Mouse (Mus musculus) retina, adult 2 months (tissue): ENCODE data around the gene Fcnb.

Experiments
- DNase-seq: peaks from one replicate; pipeline ENCODE4 v3.0.0-alpha.2; 2012; ENCODE audit warnings: low read depth, low spot score

Gene Fcnb

GRCm38 (mm10) chr2:28084768-28085167, at the start of gene Fcnb:
Gene Fcnb (minus strand): TSS chr2:28084885.
- DNase-seq: no peak

- no peak for DNase-seq
These were observed 49.1 kb upstream of the Fcnb start for GRCm38 (mm10) chr2:28133833-28134232.

GRCm38 (mm10) chr2:28132117-28132516, 47.4 kb upstream of the Fcnb start:
- DNase-seq: no peak

DNA sequence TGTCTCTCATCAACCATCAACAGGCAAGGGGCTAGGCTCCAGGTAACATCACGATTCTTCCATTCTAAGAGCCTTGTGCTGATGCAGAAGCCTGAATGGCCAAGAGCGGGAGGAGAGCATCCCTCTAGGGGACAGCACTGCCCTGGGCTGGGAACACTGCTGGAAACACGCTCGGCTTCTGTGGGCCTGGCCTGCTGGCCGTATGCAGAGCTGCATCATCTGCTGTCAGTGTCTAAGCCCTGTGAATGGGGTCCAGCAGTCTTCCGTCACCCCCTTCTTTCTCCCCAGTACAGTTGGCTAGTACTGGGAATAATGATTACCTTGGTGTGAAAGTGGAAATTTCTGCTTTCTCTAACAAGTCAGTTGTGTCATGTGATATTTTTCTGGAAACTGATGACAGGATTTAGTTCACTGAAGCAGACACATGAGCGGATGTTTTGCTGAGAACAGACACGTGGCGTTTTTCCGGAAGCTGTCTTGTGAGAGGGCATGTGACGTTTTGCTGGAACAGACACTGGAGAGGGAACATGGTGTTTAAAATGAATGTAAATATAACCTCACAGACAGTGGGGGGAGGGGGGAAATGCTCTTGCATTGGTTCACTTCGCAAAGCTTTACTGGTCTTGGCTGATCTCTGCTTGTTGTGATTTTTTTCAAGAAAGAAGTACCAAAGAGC, 42.2 kb upstream of the Fcnb start:
- no peak for DNase-seq

GRCm38 (mm10) chr2:28123910-28124309, 39.2 kb upstream of the Fcnb start:
- no peak for DNase-seq

DNA sequence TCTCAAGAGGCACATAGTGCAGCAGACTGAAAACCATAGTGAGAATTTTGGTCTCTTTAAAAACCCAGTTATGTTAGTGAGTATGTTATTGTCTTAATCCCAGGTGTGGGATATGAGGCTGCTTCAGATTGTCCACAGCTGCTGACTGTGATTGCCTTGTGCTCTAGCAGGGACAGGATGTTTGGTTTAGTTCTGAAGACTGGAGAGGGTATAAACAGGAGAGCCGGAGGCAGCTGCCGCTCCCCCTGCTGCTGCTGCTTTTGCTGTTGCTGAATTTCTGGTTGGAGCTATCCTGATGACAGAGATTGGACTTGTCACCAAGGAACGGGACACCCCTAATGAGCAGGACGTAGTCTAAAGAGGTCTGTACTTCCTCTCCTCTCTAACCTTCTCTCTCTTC, 36.6 kb upstream of the Fcnb start:
- DNase-seq: no peak

DNA sequence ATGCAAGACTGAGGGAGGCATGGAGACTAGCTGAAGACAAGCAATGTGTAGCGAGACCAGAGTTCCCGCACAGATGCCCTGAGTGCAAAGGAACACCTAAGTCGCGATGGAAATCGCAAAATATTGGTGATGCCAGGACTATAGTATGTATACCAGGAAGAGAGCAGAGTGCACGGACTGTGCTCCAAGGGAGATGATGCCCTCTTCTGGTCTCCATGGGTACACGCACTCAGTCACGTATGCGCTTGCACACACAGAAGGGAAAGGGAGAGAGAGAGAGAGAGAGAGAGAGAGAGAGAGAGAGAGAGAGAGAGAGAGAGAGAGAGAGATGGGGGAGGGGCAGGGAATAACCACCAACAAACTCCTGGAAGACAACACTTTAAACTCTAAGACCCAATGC, 35.7 kb upstream of the Fcnb start:
- no peak for DNase-seq

DNA sequence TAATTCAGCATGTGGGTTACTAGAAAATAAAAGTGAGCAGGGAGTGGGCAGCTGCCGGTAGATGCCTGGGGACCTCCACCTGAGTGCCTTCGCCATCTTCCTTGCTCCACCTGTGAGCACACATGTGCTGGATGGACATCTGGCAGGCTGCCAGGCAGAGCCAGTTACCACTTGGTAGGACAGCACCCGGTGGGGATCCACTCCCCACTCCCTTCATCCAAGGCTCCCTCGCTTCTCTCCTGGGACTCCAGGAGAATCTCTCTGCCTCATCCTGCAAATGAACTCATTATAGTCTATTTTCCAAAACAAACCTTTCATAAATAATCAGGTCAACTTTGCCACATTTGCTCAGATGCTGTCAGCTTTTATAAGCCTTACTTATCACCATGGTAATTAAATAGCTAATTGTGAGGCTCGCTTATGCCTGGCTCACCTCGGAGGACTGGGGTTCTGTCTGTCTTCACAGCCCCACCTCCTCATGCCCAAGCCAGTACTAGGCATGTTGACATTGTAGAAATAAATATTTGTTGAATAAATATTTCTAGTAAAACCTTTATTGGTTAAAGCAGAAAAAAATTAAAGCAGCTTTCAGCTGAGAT, 33.9 kb upstream of the Fcnb start:
- no peak for DNase-seq

GRCm38 (mm10) chr2:28117490-28118308, 33.0 kb upstream of the Fcnb start:
- no peak for DNase-seq

DNA sequence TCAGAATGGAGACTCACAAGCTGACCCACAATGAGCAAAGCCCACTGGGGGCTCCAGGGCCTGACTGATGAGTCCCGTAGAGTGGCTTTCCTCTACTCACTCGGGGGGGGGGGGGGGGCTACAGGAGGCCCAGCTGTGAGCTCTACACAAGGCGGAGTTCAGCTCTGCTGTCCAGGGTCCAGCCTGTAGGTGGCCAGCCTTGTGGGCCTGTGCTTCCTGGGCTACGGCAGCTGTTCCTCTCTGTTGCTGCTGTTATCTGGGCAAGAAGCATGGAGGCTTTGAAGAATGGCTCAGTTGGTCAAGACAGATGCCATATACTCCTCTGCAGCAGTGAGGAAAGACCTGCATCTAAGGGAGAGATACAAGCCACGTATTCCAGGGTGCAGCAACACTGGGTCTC, 24.1 kb upstream of the Fcnb start:
- DNase-seq: no peak

GRCm38 (mm10) chr2:28106002-28106401, 21.3 kb upstream of the Fcnb start:
- no peak for DNase-seq

- DNase-seq: no peak
These were observed 19.0 kb upstream of the Fcnb start for GRCm38 (mm10) chr2:28103653-28104052.

DNA sequence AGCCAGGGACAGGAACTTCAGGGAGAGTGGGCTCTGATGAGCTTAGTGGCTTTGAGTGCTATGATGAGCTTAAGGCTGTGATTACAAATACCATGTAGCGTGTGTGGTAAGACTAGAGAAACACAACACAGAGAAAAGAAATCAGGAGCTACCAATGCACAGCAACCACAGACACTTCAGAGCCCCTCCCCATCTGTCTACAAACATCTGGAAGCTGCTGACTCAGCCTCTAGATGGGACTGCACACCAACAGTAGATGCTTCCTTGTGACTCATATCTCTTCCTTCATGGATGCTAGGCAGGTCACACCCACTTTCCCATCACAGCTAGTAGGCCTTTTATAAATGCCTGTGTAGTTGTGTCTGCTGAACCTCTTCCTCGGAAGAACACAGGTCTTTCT, 17.2 kb upstream of the Fcnb start:
- no peak for DNase-seq

DNA sequence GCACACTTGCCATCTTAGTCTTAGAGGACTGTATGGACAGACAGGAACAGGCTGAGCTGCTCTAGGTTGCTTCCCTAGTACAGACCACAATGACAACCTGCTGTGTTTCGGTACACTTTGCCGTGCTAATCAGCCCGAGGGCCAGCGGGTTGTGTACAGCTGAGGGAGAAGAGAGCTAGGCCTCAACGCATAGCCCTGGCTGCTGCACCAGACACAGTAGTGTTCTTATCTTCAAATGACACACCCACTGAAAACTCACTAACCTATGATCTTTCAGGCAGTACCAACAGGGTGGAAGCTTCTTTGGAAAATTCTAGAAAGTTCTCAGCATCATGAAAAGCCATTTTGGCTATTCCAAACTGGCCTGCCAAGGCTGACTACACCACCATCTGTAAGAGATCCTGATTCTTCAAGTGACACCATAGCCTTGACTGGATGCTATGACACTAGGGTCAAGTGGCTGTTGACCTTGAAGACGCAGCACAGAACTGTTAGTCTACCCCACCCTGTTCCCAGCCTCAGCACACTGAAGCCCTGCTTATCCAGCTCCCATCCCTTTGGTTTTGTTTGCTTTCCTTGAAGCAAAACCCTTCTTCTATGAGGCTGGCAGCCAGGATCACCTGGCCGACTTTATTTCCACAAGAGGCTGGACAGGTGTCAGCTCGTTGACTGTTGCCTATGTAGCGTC, 16.3 kb upstream of the Fcnb start:
- DNase-seq: no peak

- DNase-seq: no peak
These were observed 14.1 kb upstream of the Fcnb start for GRCm38 (mm10) chr2:28098547-28099505.

GRCm38 (mm10) chr2:28096751-28097309, 12.1 kb upstream of the Fcnb start:
- no peak for DNase-seq

DNA sequence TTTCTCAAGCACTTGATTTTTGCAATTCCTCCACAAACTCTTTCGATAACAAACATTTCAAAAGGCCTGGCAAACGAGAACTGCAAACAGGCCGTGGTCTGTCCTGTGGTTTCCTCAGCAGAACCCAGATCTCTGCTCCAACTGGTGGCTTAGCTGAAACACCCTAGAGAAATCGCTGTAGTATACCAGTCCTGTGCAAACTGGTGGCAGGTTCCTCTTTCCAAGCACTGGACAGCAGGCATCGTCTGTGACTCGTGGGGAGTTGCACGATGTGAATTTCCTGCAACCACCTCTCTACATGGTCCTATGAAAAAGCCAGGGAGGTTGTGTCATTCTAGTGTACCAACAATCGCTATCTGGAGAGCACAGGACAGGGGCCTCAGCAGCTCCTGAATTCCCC, 7.4 kb upstream of the Fcnb start:
- DNase-seq: no peak

DNA sequence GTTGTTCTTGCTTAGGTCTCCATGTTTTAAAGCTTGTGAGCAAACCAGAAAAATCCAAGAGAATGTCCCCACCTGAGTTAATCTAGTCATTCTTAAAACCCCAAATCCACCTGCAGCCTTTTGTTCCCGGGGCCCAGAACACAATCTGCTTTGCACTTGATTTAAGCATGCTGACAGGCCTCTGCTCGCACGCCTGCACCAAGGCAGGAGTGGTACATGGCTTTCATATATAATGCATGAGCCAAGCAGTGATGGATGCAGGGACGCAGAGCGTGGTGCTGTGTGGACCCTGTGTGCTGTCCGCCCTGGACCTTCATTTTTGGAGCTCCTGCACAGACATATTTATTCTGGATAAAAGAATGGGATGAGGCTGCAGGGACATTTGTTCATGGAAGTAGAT, 6.4 kb upstream of the Fcnb start:
- DNase-seq: peak; percentile 9

DNA sequence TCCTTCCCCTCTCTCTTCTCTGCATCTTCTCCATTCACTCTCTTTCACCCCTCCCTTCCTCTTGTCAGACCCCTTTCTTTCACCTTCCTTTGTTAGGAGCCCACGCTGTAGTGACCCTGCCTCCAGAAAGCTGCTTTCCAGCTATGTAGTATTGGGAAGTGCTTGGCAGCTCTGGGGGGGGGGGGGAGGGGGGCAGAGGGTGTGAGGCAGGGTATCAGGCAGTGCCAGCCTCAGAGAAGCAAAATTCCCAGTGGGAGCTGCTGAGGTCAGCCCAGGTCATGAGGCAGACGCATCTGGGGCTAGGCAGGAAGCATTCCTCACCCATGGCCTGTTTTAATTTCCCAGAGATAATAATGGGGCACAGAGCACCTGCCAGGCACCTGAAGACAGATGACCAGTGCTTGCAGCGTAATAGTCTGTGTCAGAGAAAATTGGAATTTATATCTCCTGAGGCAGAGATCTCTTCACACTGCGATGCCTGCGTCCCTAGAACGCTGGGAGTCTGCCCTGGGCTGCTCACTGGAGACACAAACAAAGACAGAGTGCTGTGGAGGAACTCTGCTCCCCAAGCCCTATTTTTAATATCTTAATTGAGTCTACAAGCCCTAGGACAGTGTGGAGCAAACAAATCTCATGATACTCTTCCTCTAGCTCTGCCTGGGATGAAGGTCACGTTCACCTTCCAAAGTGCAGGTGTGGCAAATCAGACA, 5.8 kb upstream of the Fcnb start:
- no peak for DNase-seq

- no peak for DNase-seq
These were observed 4.4 kb upstream of the Fcnb start for GRCm38 (mm10) chr2:28089095-28089494.
